22 mouse cellular contexts compared by ENCODE assay signal in the genomic region with DNA sequence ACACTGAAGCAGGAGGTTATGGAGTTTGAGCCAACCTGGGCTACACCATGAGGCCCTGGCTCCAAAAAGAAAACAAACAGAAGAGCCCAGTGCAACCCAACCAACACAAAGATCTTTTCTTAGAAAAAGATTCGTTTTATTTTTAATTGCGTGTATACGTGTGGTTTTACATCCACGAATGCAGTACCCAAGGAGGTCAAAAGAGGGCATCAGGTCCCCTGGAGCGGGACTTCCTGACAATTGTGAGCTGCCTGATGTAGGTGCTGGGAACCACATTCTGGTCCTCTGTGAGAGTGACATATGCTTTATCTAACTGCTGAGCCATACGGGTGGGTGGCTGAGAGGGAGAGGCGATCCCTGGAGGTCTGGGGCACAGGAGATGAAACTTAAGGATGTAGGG.
DNase-seq lines count a peak whose midpoint lies in the region; TF ChIP-seq lines count a peak whose summit lies in the region.
"Had no signal": no experiment of that assay in that cellular context is flagged by ENCODE, and none has a peak within 500 bp of the region (broad histone marks: within the 10 kb centered on the region; RNA-seq: fewer than 3 reads in every experiment).

No protein-coding gene starts in this region.

- WGBS in limb, embryonic 10.5 days = 97% methylated on average over 7 of the region's 7 CpGs

- in situ Hi-C loops in ES-E14 (cut with MboI; ENCODE audit: low sequenced_read_pairs in 2 of 2, unreplicated experiment in 2 of 2) = no loop called here

- no peaks in the 10 kb centered on the region for H3K36me3 ChIP-seq in E14TG2a.4 (ENCODE audit: insufficient read depth, low read length)
- no peaks in the 10 kb centered on the region for H3K36me3 ChIP-seq in ES-E14 (ENCODE audit: control insufficient read depth, insufficient read depth, low read length, poor library complexity, severe bottlenecking)
- H3K36me3 ChIP-seq in limb, embryonic 10.5 days = peaks cover 3% of the 10 kb centered on the region; the same call in 1 of the 2 replicates
- H3K36me3 ChIP-seq: embryonic facial prominence, embryonic 15.5 days; forebrain, embryonic 10.5 days; heart, embryonic 12.5 days; hindbrain, embryonic 10.5 days had no signal

- H3K4me1 ChIP-seq in E14TG2a.4 (replicated peaks; ENCODE audit: low read depth, low read length) (peaks cover 29% of the 10 kb centered on the region), ES-E14 (ENCODE audit: control insufficient read depth in 2 of 2, insufficient read depth in 2 of 2, low read length in 2 of 2, poor library complexity in 1 of 2) (peaks cover 0 to 2% of the 10 kb centered on the region in 2 experiments; a peak in 1 of 4 replicates)
- peaks cover 73% of the 10 kb centered on the region for H3K4me1 ChIP-seq in limb, embryonic 10.5 days

- DNase-seq in layer of hippocampus, adult 2 months (ENCODE audit: low spot score in 2 of 2) = no peak
- DNase-seq in layer of hippocampus, postnatal 14 days (ENCODE audit: low spot score in 2 of 2) = no peak
- DNase-seq in ES-E14 (ENCODE audit: low read depth, low spot score) = no peak
- DNase-seq in limb, embryonic 10.5 days (ENCODE audit: low spot score) = no peak
- no peak for DNase-seq in ovary, postnatal 14 days (ENCODE audit: low spot score)
- no peak for DNase-seq in thymus, postnatal 0 days (ENCODE audit: low spot score)
- DNase-seq: adrenal gland, adult 8-10 months; adrenal gland, postnatal 36 days; cerebellum, adult 11 months; cerebellum, adult 9-10 months; cerebellum, postnatal 25 days; gastrocnemius, adult 2 months; gastrocnemius, postnatal 25 days had no signal

- no peak overlapping the region for H3K4me3 ChIP-seq in layer of hippocampus, adult 2 months
- H3K4me3 ChIP-seq in E14TG2a.4 (replicated peaks; ENCODE audit: low read length) = no peak overlapping the region
- H3K4me3 ChIP-seq in ES-E14 (ENCODE audit: insufficient read depth in 1 of 2, low read depth in 1 of 2, low read length in 2 of 2, poor library complexity in 1 of 2, severe bottlenecking in 1 of 2) = no peak overlapping the region
- H3K4me3 ChIP-seq in limb, embryonic 10.5 days = no peak overlapping the region
- H3K4me3 ChIP-seq: embryonic facial prominence, embryonic 15.5 days; erythroblast, embryonic 14.5 days; forebrain, embryonic 10.5 days; gastrocnemius, adult 2 months; heart, embryonic 12.5 days; hindbrain, embryonic 10.5 days had no signal

- no peak overlapping the region for H3K9ac ChIP-seq in ES-E14 (ENCODE audit: insufficient read depth, low read depth, low read length, poor library complexity, severe bottlenecking)
- H3K9ac ChIP-seq: embryonic facial prominence, embryonic 15.5 days; heart, embryonic 12.5 days; hindbrain, embryonic 14.5 days had no signal

- no peak overlapping the region for H3K27ac ChIP-seq in layer of hippocampus, adult 2 months
- no peak overlapping the region for H3K27ac ChIP-seq in ES-E14 (ENCODE audit: insufficient read depth, low read depth, low read length, poor library complexity, severe bottlenecking)
- H3K27ac ChIP-seq in limb, embryonic 10.5 days = peak overlapping the region; percentile 63; the same call in 1 of the 2 replicates
- H3K27ac ChIP-seq: embryonic facial prominence, embryonic 15.5 days; forebrain, embryonic 10.5 days; gastrocnemius, adult 2 months; hindbrain, embryonic 14.5 days had no signal

- peaks cover 31% of the 10 kb centered on the region for H3K27me3 ChIP-seq in E14TG2a.4 (ENCODE audit: insufficient read depth, low read length)
- 0 out of 2 replicates have a peak, but pooled peaks cover 7% of the 10 kb centered on the region for H3K27me3 ChIP-seq in limb, embryonic 10.5 days (ENCODE audit: low read depth, poor library complexity, severe bottlenecking)
- H3K27me3 ChIP-seq: CH12.LX; embryonic facial prominence, embryonic 15.5 days; Patski had no signal

- 0 out of 2 replicates have a peak, but pooled peaks have one; percentile 18 for TF ChIP-seq CTCF in layer of hippocampus, adult 2 months (conservative IDR thresholded peaks at IDR 0.05)
- peak; percentile 60 for TF ChIP-seq CTCF in E14TG2a.4 (conservative IDR thresholded peaks at IDR 0.05; ENCODE audit: low read length)

- H3K9me3 ChIP-seq in E14TG2a.4 (ENCODE audit: low read length) = no peaks in the 10 kb centered on the region
- H3K9me3 ChIP-seq in ES-E14 (ENCODE audit: control insufficient read depth, insufficient read depth, low read depth, low read length) = no peaks in the 10 kb centered on the region
- H3K9me3 ChIP-seq in limb, embryonic 10.5 days (replicated peaks) = peaks cover 2% of the 10 kb centered on the region; the same call in 1 of the 2 replicates
- H3K9me3 ChIP-seq: embryonic facial prominence, embryonic 15.5 days had no signal

TF ChIP-seq in ES-E14, 5 proteins besides CTCF, POLR2A, EP300 and RAD21:
- TF ChIP-seq CHD2 (IDR thresholded peaks at IDR 0.05; ENCODE audit: low read depth, low read length) = no peak
- no peak for TF ChIP-seq ZNF384 (IDR thresholded peaks at IDR 0.05; ENCODE audit: low read depth, low read length)
- TF ChIP-seq HCFC1 (IDR thresholded peaks at IDR 0.05; ENCODE audit: borderline replicate concordance, insufficient read depth, low read length) = no peak
- TF ChIP-seq MAFK (IDR thresholded peaks at IDR 0.05; ENCODE audit: insufficient read depth, low read depth, low read length) = no peak
- TF ChIP-seq ZC3H11A (IDR thresholded peaks at IDR 0.05; ENCODE audit: borderline replicate concordance, low read depth, low read length) = 0 out of 2 replicates have a peak, but pooled peaks have one; percentile 1
